Mouse (Mus musculus) liver, embryonic 14.5 days (tissue): ENCODE results near the gene Lax1.

Experiments
- CTCF ChIP-seq: IDR thresholded peaks from 2 replicates; pipeline ENCODE4 v1.5.1; 2016; ENCODE audit warnings: antibody characterized with exemption, low read depth, control low read depth
- EP300 ChIP-seq: IDR thresholded peaks from 2 replicates; pipeline ENCODE4 v1.6.1; 2016; ENCODE audit warnings: antibody characterized with exemption, low read depth

- no peak for TF ChIP-seq CTCF
- no peak for TF ChIP-seq EP300
These were observed 21.0 kb upstream of the Lax1 start for GRCm38 (mm10) chr1:133710895-133711294.
